Mouse (Mus musculus): ENCODE data around the gene Tiprl.

Gene Tiprl

GRCm38 (mm10) chr1:165174059-165174616, 62.7 kb downstream of the Tiprl start:
- DNase-seq (ENCODE audit: low spot score) = no peak

DNA sequence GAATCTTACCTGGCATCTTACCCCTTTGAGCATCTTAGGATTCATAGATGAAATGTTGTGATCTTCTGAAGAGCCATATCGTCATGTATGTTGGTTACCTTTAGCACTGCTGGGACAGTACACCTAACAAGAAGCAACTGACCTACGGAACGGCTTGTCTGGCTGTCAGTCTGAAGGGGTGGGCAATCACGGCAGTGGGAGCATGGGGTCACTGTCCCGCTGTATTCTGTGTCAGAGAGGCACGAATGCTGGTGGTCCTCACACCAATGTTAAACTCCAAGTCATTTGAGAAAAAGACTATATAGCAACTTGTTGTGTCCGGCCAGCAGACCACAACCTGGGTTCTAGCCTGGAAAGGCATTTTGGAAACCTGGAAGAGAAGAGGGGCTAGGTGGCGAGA, 65.5 kb downstream of the Tiprl start:
- no peak for DNase-seq (ENCODE audit: low spot score)

DNA sequence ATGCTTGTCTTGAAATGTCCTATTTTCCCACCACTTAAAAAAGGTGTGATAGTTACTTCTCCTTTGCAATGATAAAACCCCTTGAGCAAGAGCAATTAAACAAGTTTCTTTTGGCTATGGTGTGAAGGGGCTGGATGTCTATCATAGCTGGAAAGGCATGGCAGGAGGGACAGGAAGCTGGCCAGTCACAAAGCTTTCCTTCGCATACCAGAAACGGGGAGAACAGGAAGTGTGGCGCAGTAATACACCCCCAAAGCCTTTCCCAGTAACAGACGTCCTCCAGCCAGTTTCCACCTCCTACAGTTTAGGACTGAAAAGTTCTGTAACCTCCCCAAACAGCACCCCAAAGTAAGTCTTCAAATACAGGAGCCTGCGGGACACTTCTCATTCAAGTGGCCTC, 66.6 kb downstream of the Tiprl start:
- DNase-seq (ENCODE audit: low spot score) = no peak

- no peak for DNase-seq (ENCODE audit: low spot score)
These were observed 67.3 kb downstream of the Tiprl start for GRCm38 (mm10) chr1:165169462-165169861.

DNA sequence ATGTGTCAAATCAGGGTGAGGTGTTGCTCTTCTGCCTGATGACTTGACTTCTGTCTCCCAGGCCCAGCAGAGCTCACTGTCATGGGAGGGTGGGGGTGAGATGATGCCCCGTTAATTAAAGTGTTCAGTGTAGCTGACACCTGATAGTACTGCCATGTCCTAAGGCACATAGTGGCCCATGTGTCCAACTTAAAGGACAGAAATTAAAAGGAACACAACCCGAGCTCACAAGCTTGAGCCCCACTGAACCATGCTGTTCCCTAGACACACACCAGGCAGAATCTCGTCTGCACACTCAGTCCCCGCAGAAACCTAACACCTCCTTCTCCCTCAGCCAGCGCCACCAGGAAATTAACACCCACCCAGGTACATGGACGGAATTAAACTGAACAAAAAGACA, 71.9 kb downstream of the Tiprl start:
- DNase-seq (ENCODE audit: low spot score) = no peak

Data from layer of hippocampus, adult 11-12 months (tissue).